Mouse (Mus musculus): ENCODE measurements around the gene Olfr272.

DNA sequence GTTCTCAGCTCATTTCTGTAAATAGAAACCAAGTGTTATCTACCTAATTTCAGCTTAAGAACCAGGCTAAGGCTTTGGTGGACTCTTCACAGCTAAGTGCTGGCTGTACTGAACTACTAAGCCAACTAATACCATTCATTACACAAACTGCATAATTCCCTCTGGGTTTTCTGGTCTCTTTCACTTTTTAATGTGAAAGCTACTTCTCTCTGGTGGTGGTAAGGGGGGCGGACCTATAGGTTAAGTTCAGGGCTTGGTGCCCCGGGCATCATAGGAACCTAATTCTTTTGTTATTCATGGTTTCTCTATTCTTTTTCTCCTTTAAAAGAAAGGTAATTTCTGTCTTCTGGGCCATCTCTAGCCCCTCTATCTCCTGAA lies 1.7 kb downstream of the Olfr272 start:
- TF ChIP-seq CTCF (IDR thresholded peaks at IDR 0.05; ENCODE audit: control insufficient read depth, insufficient read depth, low read length): no peak
- TF ChIP-seq POLR2A (IDR thresholded peaks at IDR 0.05; ENCODE audit: borderline replicate concordance, control insufficient read depth, low read depth, low read length): no peak

All from bone marrow, adult 2 months (tissue).